Mouse (Mus musculus): ENCODE measurements around the gene Vav2.

- TF ChIP-seq CTCF (IDR thresholded peaks at IDR 0.05; ENCODE audit: low read depth, low read length) (no peak), POLR2A (IDR thresholded peaks at IDR 0.05; ENCODE audit: insufficient read depth, low read length) (no peak), EP300 (IDR thresholded peaks at IDR 0.05; ENCODE audit: insufficient read depth, low read depth, low read length) (peak; percentile 98)
These were observed 49.0 kb downstream of the Vav2 start for GRCm38 (mm10) chr2:27377876-27378275.

Measured in ES-Bruce4 (cell line).